Mouse (Mus musculus) kidney, adult 2 months (tissue): ENCODE data around the gene C130074G19Rik. TPM values are rescaled to one million over a fixed set of nuclear protein-coding genes. Genes with fewer than 3 reads are reported as not detected.

Experiments
- DNase-seq: peaks from one replicate; pipeline ENCODE4 v3.0.0; 2021
- H3K27ac ChIP-seq: fragments of 200-500 bp; 2 replicates; pipeline ENCODE4 v1.5.1; 2012; ENCODE audit warnings: low read depth, low read length, control low read depth, inconsistent platforms; ENCODE audit not compliant: insufficient read depth
- H3K27me3 ChIP-seq: fragments of 200-500 bp; replicated peaks from 2 replicates; pipeline ENCODE4 v1.6.1; 2012; ENCODE audit warnings: mild to moderate bottlenecking, moderate library complexity, low read length, inconsistent platforms; ENCODE audit not compliant: control insufficient read depth, insufficient read depth
- H3K36me3 ChIP-seq: fragments of 200-500 bp; 2 replicates; pipeline ENCODE4 v1.6.1; 2012; ENCODE audit warnings: mild to moderate bottlenecking, moderate library complexity, low read length, inconsistent platforms; ENCODE audit not compliant: control insufficient read depth, insufficient read depth
- H3K4me1 ChIP-seq: fragments of 200-500 bp; 2 replicates; pipeline ENCODE4 v1.6.1; 2011; ENCODE audit warnings: low read length; ENCODE audit not compliant: control insufficient read depth, insufficient read depth
- H3K4me3 ChIP-seq: fragments of 200-500 bp; 2 replicates; pipeline ENCODE4 v1.5.1; 2011; ENCODE audit warnings: mild to moderate bottlenecking, low read depth, low read length, control low read depth; ENCODE audit not compliant: insufficient read depth
- CTCF ChIP-seq: fragments of 200-500 bp; conservative IDR thresholded peaks from 2 replicates; pipeline ENCODE4 v1.5.1; 2011; ENCODE audit warnings: low read depth, mild to moderate bottlenecking, control low read depth, low read length, moderate library complexity, mixed read lengths; ENCODE audit not compliant: insufficient read depth, insufficient read length
- POLR2A ChIP-seq: fragments of 200-500 bp; IDR thresholded peaks from one replicate; pipeline ENCODE4 v1.6.1; 2011; ENCODE audit warnings: low read depth, low read length, control low read depth
- WGBS: fragments of 180-500 bp; shearing (Covaris S2); methylation state at CpG from one replicate; pipeline ENCODE4 v1.1.7; 2018; 5-methylcytosine and 5-hydroxymethylcytosine counted together
- polyA plus RNA-seq: library from polyadenylated mRNA; depleted of rRNA; stranded (reverse); fragments of >200 nt; gene quantifications from 2 replicates; pipeline ENCODE4 v1.2.3, GENCODE M21; 2012; rRNA removed

C130074G19Rik gene
- polyA plus RNA-seq, 1 experiment, result 113 TPM

DNA sequence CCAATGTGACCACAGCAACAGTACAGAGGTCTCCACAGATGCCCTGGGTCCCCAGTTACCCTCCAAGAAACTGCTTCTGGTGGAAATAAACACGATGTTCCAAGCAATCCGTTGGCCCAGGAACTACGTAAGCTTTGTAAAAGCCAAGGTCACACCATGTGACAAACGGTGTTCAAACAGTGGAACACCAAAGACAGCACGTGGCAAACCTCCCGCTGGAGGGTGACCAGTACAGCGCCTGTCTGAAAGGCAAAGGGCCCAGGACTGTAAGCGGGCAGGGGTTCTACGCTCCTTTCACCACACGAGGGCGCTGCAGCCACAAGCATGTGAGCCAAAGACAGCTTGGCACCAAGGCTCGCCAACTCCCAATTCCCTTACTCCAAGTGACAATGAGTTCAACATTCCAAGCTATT is 58.6 kb downstream of the C130074G19Rik start:
- DNase-seq, result peak; percentile 97
- peaks cover 1% of the 10 kb centered on the region; the same call in 1 of the 2 replicates for H3K36me3 ChIP-seq
- H3K4me1 ChIP-seq, result peaks cover 16% of the 10 kb centered on the region; the same call in 1 of the 2 replicates
- peak overlapping the region; percentile 72 for H3K27ac ChIP-seq
- no peak overlapping the region for H3K4me3 ChIP-seq
- WGBS, result under 1% methylated on average over 12 of the region's 12 CpGs
- no peaks in the 10 kb centered on the region for H3K27me3 ChIP-seq
- no peak for TF ChIP-seq POLR2A
- peak; percentile 99 for TF ChIP-seq CTCF

DNA sequence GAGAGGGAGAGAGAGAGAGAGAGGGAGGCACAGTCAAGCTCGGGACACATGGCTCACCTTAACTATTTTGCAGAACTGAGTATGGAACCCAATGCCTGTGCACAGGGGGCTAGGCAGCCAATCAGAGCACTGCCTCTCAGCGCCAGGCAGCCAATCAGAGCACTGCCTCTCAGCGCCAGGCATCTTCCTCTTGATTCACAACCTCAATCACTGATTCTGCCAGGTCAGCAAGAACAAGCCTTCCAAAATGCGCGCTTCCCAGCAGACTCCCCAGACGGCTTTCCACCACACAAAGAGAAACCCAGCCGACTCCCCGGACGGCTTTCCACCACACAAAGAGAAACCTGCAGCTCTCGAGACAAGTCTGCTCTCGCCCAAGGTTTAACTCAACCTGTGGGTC is 60.3 kb downstream of the C130074G19Rik start:
- H3K36me3 ChIP-seq, result peaks cover 5% of the 10 kb centered on the region
- TF ChIP-seq POLR2A (no peak), CTCF (no peak)
- no peak overlapping the region for H3K27ac ChIP-seq
- peaks cover 13% of the 10 kb centered on the region; the same call in 1 of the 2 replicates for H3K4me1 ChIP-seq
- no peak for DNase-seq
- no peak overlapping the region for H3K4me3 ChIP-seq
- 44% methylated on average over 11 of the region's 11 CpGs for WGBS
- H3K27me3 ChIP-seq, result no peaks in the 10 kb centered on the region

Other genes starting within 250 kb of the C130074G19Rik start
- 7.4 and 8.1 TPM in 2 replicates for gene Hlx, start 150.6 kb downstream of the C130074G19Rik start, polyA plus RNA-seq
- 1.0 and 2.1 TPM in 2 replicates for gene Marc1, start 71.9 kb downstream of the C130074G19Rik start, polyA plus RNA-seq
- 257 and 403 TPM in 2 replicates for gene Marc2, start 36.8 kb downstream of the C130074G19Rik start, polyA plus RNA-seq
- 2.2 and 2.6 TPM in 2 replicates for gene Mark1, start 116.4 kb upstream of the C130074G19Rik start, polyA plus RNA-seq